12 mouse cellular contexts compared by ENCODE assay signal in genomic region chr5:115437945-115438315, GRCm38 (mm10). TPM values are rescaled to one million over a fixed set of nuclear protein-coding genes. Genes with fewer than 3 reads are reported as not detected.
A peak's percentile ranks its signal among the peaks of the same experiment; 100 is the strongest.
DNase-seq lines count a peak whose midpoint lies in the region; ATAC-seq and TF ChIP-seq lines count a peak whose summit lies in the region.
"Had no signal": no experiment of that assay in that cellular context is flagged by ENCODE, and none has a peak within 500 bp of the region (broad histone marks: within the 10 kb centered on the region; RNA-seq: fewer than 3 reads in every experiment).

No protein-coding gene starts in this region.

- DNase-seq in stomach, postnatal 0 days (ENCODE audit: low spot score): no peak
- DNase-seq in forebrain, postnatal 0 days: peak; percentile 26
- peak; percentile 89 for DNase-seq in midbrain, embryonic 11.5 days (ENCODE audit: low spot score, missing footprints)
- no peak for DNase-seq in gastrocnemius, adult 18-20 months (ENCODE audit: low spot score)
- no peak for DNase-seq in left cerebral cortex, adult 18-20 months (ENCODE audit: low spot score in 2 of 2)
- no peak for DNase-seq in cerebellum, postnatal 36 days
- DNase-seq in heart, adult 8-10 months (ENCODE audit: low spot score): no peak
- DNase-seq: cerebellum, adult 18-20 months had no signal

- H3K9me3 ChIP-seq in stomach, embryonic 14.5 days (ENCODE audit: control insufficient read depth, low read depth, low read length): no peaks in the 10 kb centered on the region
- no peaks in the 10 kb centered on the region for H3K9me3 ChIP-seq in stomach, postnatal 0 days (ENCODE audit: control insufficient read depth, low read length)
- no peaks in the 10 kb centered on the region for H3K9me3 ChIP-seq in forebrain, postnatal 0 days (ENCODE audit: low read length)
- no peaks in the 10 kb centered on the region for H3K9me3 ChIP-seq in midbrain, embryonic 11.5 days (ENCODE audit: control insufficient read depth, low read length)

- 36% methylated on average over 2 of the region's 2 CpGs for WGBS in stomach, embryonic 14.5 days
- 58% methylated on average over 2 of the region's 2 CpGs for WGBS in stomach, postnatal 0 days
- 8% methylated on average over 2 of the region's 2 CpGs for WGBS in forebrain, postnatal 0 days
- 0% methylated on average over 2 of the region's 2 CpGs for WGBS in midbrain, embryonic 11.5 days

- H3K36me3 ChIP-seq in stomach, embryonic 14.5 days (ENCODE audit: control insufficient read depth, insufficient read depth, low read length): peaks cover 15% of the 10 kb centered on the region
- no peaks in the 10 kb centered on the region for H3K36me3 ChIP-seq in stomach, postnatal 0 days (ENCODE audit: control insufficient read depth, insufficient read depth, low read length)
- peaks cover 30% of the 10 kb centered on the region for H3K36me3 ChIP-seq in forebrain, postnatal 0 days (ENCODE audit: insufficient read depth)
- H3K36me3 ChIP-seq in midbrain, embryonic 11.5 days (ENCODE audit: control insufficient read depth, insufficient read depth, low read length): peaks cover 48% of the 10 kb centered on the region

- ATAC-seq in stomach, embryonic 14.5 days (ENCODE audit: insufficient number of reproducible peaks, insufficient read depth, low FRiP score, low read depth): no peak
- no peak for ATAC-seq in stomach, postnatal 0 days (ENCODE audit: low FRiP score, low TSS enrichment)
- no peak for ATAC-seq in forebrain, postnatal 0 days
- 0 out of 2 replicates have a peak, but pooled peaks have one; percentile 1 for ATAC-seq in midbrain, embryonic 11.5 days (ENCODE audit: low FRiP score)
- ATAC-seq: lung, postnatal 0 days had no signal

- H3K27ac ChIP-seq in stomach, embryonic 14.5 days (ENCODE audit: low read length): peak overlapping the region; percentile 21; the same call in 1 of the 2 replicates
- H3K27ac ChIP-seq in stomach, postnatal 0 days (replicated peaks): no peak overlapping the region
- H3K27ac ChIP-seq in forebrain, postnatal 0 days (ENCODE audit: low read depth, low read length): peak overlapping the region; percentile 99
- H3K27ac ChIP-seq in midbrain, embryonic 11.5 days (ENCODE audit: low read depth, low read length): peak overlapping the region; percentile 100

- H3K4me1 ChIP-seq in stomach, embryonic 14.5 days (ENCODE audit: control insufficient read depth, insufficient read depth, low read length): peaks cover 33% of the 10 kb centered on the region
- peaks cover 6% of the 10 kb centered on the region; the same call in 1 of the 2 replicates for H3K4me1 ChIP-seq in stomach, postnatal 0 days (replicated peaks; ENCODE audit: control insufficient read depth, insufficient read depth)
- H3K4me1 ChIP-seq in forebrain, postnatal 0 days (ENCODE audit: insufficient read depth): peaks cover 34% of the 10 kb centered on the region
- peaks cover 73% of the 10 kb centered on the region for H3K4me1 ChIP-seq in midbrain, embryonic 11.5 days (ENCODE audit: control insufficient read depth, insufficient read depth, low read length)

- no peak for TF ChIP-seq EP300 in stomach, postnatal 0 days (optimal IDR thresholded peaks at IDR 0.05)

- H3K4me3 ChIP-seq in stomach, embryonic 14.5 days (ENCODE audit: low read depth, low read length): no peak overlapping the region
- no peak overlapping the region for H3K4me3 ChIP-seq in stomach, postnatal 0 days (ENCODE audit: low read depth, low read length)
- no peak overlapping the region for H3K4me3 ChIP-seq in forebrain, postnatal 0 days (ENCODE audit: low read depth, low read length)
- H3K4me3 ChIP-seq in midbrain, embryonic 11.5 days (ENCODE audit: low read depth, low read length): peak overlapping the region; percentile 100

- H3K9ac ChIP-seq in stomach, embryonic 14.5 days (replicated peaks; ENCODE audit: low read depth, low read length): no peak overlapping the region
- H3K9ac ChIP-seq in stomach, postnatal 0 days (ENCODE audit: low read length): no peak overlapping the region
- H3K9ac ChIP-seq in forebrain, postnatal 0 days: 0 out of 2 replicates have a peak overlapping the region, but pooled peaks have one; percentile 18
- H3K9ac ChIP-seq in midbrain, embryonic 11.5 days (ENCODE audit: low read length): peak overlapping the region; percentile 100

- no peak for TF ChIP-seq CTCF in stomach, postnatal 0 days (IDR thresholded peaks at IDR 0.05; ENCODE audit: low read depth)
- TF ChIP-seq CTCF in forebrain, postnatal 0 days (IDR thresholded peaks at IDR 0.05; ENCODE audit: low read depth): no peak

- H3K27me3 ChIP-seq in stomach, embryonic 14.5 days (ENCODE audit: control insufficient read depth, insufficient read depth, low read length): no peaks in the 10 kb centered on the region
- no peaks in the 10 kb centered on the region for H3K27me3 ChIP-seq in stomach, postnatal 0 days (ENCODE audit: control insufficient read depth, insufficient read depth, low read length)
- no peaks in the 10 kb centered on the region for H3K27me3 ChIP-seq in forebrain, postnatal 0 days (ENCODE audit: insufficient read depth, low read length)
- no peaks in the 10 kb centered on the region for H3K27me3 ChIP-seq in midbrain, embryonic 11.5 days (ENCODE audit: control insufficient read depth, insufficient read depth, low read length)

- no peak overlapping the region for H3K4me2 ChIP-seq in stomach, embryonic 14.5 days (replicated peaks; ENCODE audit: low read depth, low read length)
- no peak overlapping the region for H3K4me2 ChIP-seq in stomach, postnatal 0 days (replicated peaks; ENCODE audit: low read depth)
- H3K4me2 ChIP-seq in forebrain, postnatal 0 days (ENCODE audit: low read depth): no peak overlapping the region
- H3K4me2 ChIP-seq in midbrain, embryonic 11.5 days: peak overlapping the region; percentile 100

RNA-seq across cellular contexts. Expression of gene Msi1, which starts 8.5 kb away (rescaled TPM):
- 15.7 and 17.2 TPM in 2 replicates for polyA plus RNA-seq in stomach, embryonic 14.5 days (2014; fragmentation: Nextera tagmentation; extraction: Ambion mirVana)
- 3.2 and 3.6 TPM in 2 replicates for polyA plus RNA-seq in stomach, postnatal 0 days (2015; fragmentation: Nextera tagmentation; extraction: Ambion mirVana)
- total RNA-seq in forebrain, postnatal 0 days (2014; rRNA removed): 53.8 and 65.9 TPM in 2 replicates
- polyA plus RNA-seq in forebrain, postnatal 0 days (2015; fragmentation: Nextera tagmentation; extraction: Ambion mirVana): 48.2 and 49.9 TPM in 2 replicates
- polyA plus RNA-seq in midbrain, embryonic 11.5 days (2014; fragmentation: Nextera tagmentation; extraction: Ambion mirVana): 199 and 227 TPM in 2 replicates
- total RNA-seq in gastrocnemius, adult 18-20 months (2021): under 1 TPM in 1 of 2 experiments, not detected in 1; 0.57 TPM
- total RNA-seq in left cerebral cortex, adult 18-20 months (2021): 10 to 100 TPM; 48.8 to 49.1 TPM
- under 1 TPM; 0.16 to 0.52 (median 0.25) TPM for total RNA-seq in heart, adult 8-10 months (2022)

RNA-seq across cellular contexts. Expression of gene Pla2g1b, which starts 28.1 kb away (rescaled TPM):
- polyA plus RNA-seq in stomach, embryonic 14.5 days (2014; fragmentation: Nextera tagmentation; extraction: Ambion mirVana): 16.7 and 20.2 TPM in 2 replicates
- 464 and 489 TPM in 2 replicates for polyA plus RNA-seq in stomach, postnatal 0 days (2015; fragmentation: Nextera tagmentation; extraction: Ambion mirVana)
- not detected in 2 replicates for total RNA-seq in forebrain, postnatal 0 days (2014; rRNA removed)
- not detected in 2 replicates for polyA plus RNA-seq in forebrain, postnatal 0 days (2015; fragmentation: Nextera tagmentation; extraction: Ambion mirVana)
- polyA plus RNA-seq in midbrain, embryonic 11.5 days (2014; fragmentation: Nextera tagmentation; extraction: Ambion mirVana): not detected in 2 replicates
- total RNA-seq in gastrocnemius, adult 18-20 months (2021): not detected
- not detected for total RNA-seq in left cerebral cortex, adult 18-20 months (2021)
- total RNA-seq in heart, adult 8-10 months (2022): not detected
- total RNA-seq: heart, postnatal 25 days had no signal
- polyA plus RNA-seq: frontal cortex, adult 2 months had no signal

RNA-seq across cellular contexts. Expression of gene Sirt4, which starts 46.6 kb away (rescaled TPM):
- polyA plus RNA-seq in stomach, embryonic 14.5 days (2014; fragmentation: Nextera tagmentation; extraction: Ambion mirVana): 20.9 and 23.5 TPM in 2 replicates
- polyA plus RNA-seq in stomach, postnatal 0 days (2015; fragmentation: Nextera tagmentation; extraction: Ambion mirVana): 10.1 and 11.5 TPM in 2 replicates
- 34.5 and 36.3 TPM in 2 replicates for total RNA-seq in forebrain, postnatal 0 days (2014; rRNA removed)
- 18.3 and 18.8 TPM in 2 replicates for polyA plus RNA-seq in forebrain, postnatal 0 days (2015; fragmentation: Nextera tagmentation; extraction: Ambion mirVana)
- polyA plus RNA-seq in midbrain, embryonic 11.5 days (2014; fragmentation: Nextera tagmentation; extraction: Ambion mirVana): 16.2 and 18.9 TPM in 2 replicates
- 10 to 100 TPM; 14.8 to 16.5 TPM for total RNA-seq in gastrocnemius, adult 18-20 months (2021)
- total RNA-seq in left cerebral cortex, adult 18-20 months (2021): 10 to 100 TPM; 37.1 to 37.8 TPM
- 10 to 100 TPM; 17.9 to 21.4 (median 19.6) TPM for total RNA-seq in heart, adult 8-10 months (2022)

Comparison
In these comparisons a context has a peak if more than half of its experiments do, and no peak if none do; other contexts are left out.
1. H3K9ac ChIP-seq: peak in forebrain, postnatal 0 days (single experiment) and midbrain, embryonic 11.5 days (single experiment); none in stomach, embryonic 14.5 days (single experiment) and stomach, postnatal 0 days (single experiment).
2. DNase-seq: peak in forebrain, postnatal 0 days (single experiment) and midbrain, embryonic 11.5 days (single experiment); none in stomach, postnatal 0 days (single experiment), gastrocnemius, adult 18-20 months (single experiment), left cerebral cortex, adult 18-20 months (0 of 2), cerebellum, postnatal 36 days (0 of 2) and heart, adult 8-10 months (single experiment).
3. RNA of gene Msi1, which starts 8.5 kb away (total RNA-seq): 53.8 to 65.9 TPM in forebrain, postnatal 0 days and 48.8 to 49.1 TPM in left cerebral cortex, adult 18-20 months; 0.57 TPM in gastrocnemius, adult 18-20 months and 0.16 to 0.52 TPM in heart, adult 8-10 months; every median in the first group is over 10 times any median in the second.